Mouse (Mus musculus) liver, embryonic 14.5 days (tissue): ENCODE measurements around the gene Fgfr3. TPM values are rescaled to one million over a fixed set of nuclear protein-coding genes. Genes with fewer than 3 reads are reported as not detected.

Experiments
- ATAC-seq: fragments of 200-750 bp; cut with Nextera tagmentation; 2 replicates; pipeline ENCODE4 v1.8.0; 2017; ENCODE audit warnings: moderate number of reproducible peaks, mild to moderate bottlenecking, moderate library complexity; ENCODE audit not compliant: insufficient read depth
- DNase-seq, 3 experiments: peaks; one replicate each; pipeline ENCODE4 v3.0.0-alpha.2; 2012 to 2013; ENCODE audit warnings: low read depth in 3 of 3, low spot score in 3 of 3
- H3K27ac ChIP-seq: fragments of 300-500 bp; sonication (generic); 2 replicates; pipeline ENCODE4 v1.5.1; 2014; ENCODE audit warnings: moderate library complexity, mild to moderate bottlenecking, control low read depth, inconsistent platforms
- H3K27me3 ChIP-seq: fragments of 300-500 bp; sonication (generic); 2 replicates; pipeline ENCODE4 v1.6.1; 2014; ENCODE audit warnings: mild to moderate bottlenecking, low read length, moderate library complexity; ENCODE audit not compliant: control insufficient read depth, insufficient read depth
- H3K36me3 ChIP-seq: fragments of 300-500 bp; sonication (generic); replicated peaks from 2 replicates; pipeline ENCODE4 v1.6.1; 2014; ENCODE audit warnings: low read depth; ENCODE audit not compliant: control insufficient read depth, insufficient read depth
- H3K4me1 ChIP-seq, 2 experiments: fragments of 200-500 bp in 1 of 2; fragments of 300-500 bp in 1 of 2; sonication (generic) in 1 of 2; replicated peaks; 2 replicates each; pipeline ENCODE4 v1.6.1; 2012 to 2014; ENCODE audit warnings: antibody characterized with exemption in 1 of 2, inconsistent platforms in 1 of 2, low read length in 1 of 2; ENCODE audit not compliant: control insufficient read depth in 2 of 2, insufficient read depth in 2 of 2
- H3K4me2 ChIP-seq: fragments of 300-500 bp; sonication (generic); 2 replicates; pipeline ENCODE4 v1.6.1; 2014; ENCODE audit warnings: low read depth, mild to moderate bottlenecking, control low read depth, moderate library complexity
- H3K4me3 ChIP-seq, 2 experiments: fragments of 200-500 bp in 1 of 2; fragments of 300-500 bp in 1 of 2; sonication (generic) in 1 of 2; 2 replicates each; pipeline ENCODE4 v1.5.1; 2012 to 2014; ENCODE audit warnings: low read depth in 2 of 2, low read length in 2 of 2, mild to moderate bottlenecking in 2 of 2, control low read depth in 1 of 2, inconsistent platforms in 1 of 2, moderate library complexity in 1 of 2; ENCODE audit not compliant: insufficient read depth in 1 of 2
- H3K9ac ChIP-seq: fragments of 300-500 bp; sonication (generic); replicated peaks from 2 replicates; pipeline ENCODE4 v1.6.1; 2014; ENCODE audit warnings: mild to moderate bottlenecking, control low read depth, moderate library complexity
- H3K9me3 ChIP-seq: fragments of 300-500 bp; sonication (generic); 2 replicates; pipeline ENCODE4 v1.6.1; 2016; ENCODE audit warnings: low read length, mixed read lengths; ENCODE audit not compliant: control insufficient read depth
- CTCF ChIP-seq: IDR thresholded peaks from 2 replicates; pipeline ENCODE4 v1.5.1; 2016; ENCODE audit warnings: antibody characterized with exemption, low read depth, control low read depth
- EP300 ChIP-seq: IDR thresholded peaks from 2 replicates; pipeline ENCODE4 v1.6.1; 2016; ENCODE audit warnings: antibody characterized with exemption, low read depth
- WGBS: fragments of 180-500 bp; shearing (Covaris S2); extraction: QIAGEN DNeasy Blood & Tissue Kit; methylation state at CpG from one replicate; pipeline ENCODE4 v1.1.7; 2014; ENCODE audit not compliant: insufficient replicate concordance; 5-methylcytosine and 5-hydroxymethylcytosine counted together
- polyA plus RNA-seq, 2 experiments: library from polyadenylated mRNA; depleted of rRNA in 1 of 2; stranded (reverse) in 1 of 2; unstranded in 1 of 2; fragments of >200 nt; fragmentation: Nextera tagmentation in 1 of 2; extraction: Ambion mirVana in 1 of 2; gene quantifications; 2 replicates each; pipeline versions ENCODE4 v1.2.1 to v1.2.3; 2012 to 2014

Gene Fgfr3
- polyA plus RNA-seq, 2 experiments, result 1.2 to 4.5 TPM

- H3K27ac ChIP-seq, result no peak overlapping the region
- no peaks in the 10 kb centered on the region for H3K9me3 ChIP-seq
- H3K36me3 ChIP-seq, result no peaks in the 10 kb centered on the region
- no peak overlapping the region for H3K9ac ChIP-seq
- ATAC-seq (no peak), DNase-seq (no peak)
- no peak for TF ChIP-seq CTCF
- no peak for TF ChIP-seq EP300
- peaks cover 0 to 19% of the 10 kb centered on the region in 2 experiments; a peak in 1 of 4 replicates for H3K4me1 ChIP-seq
- H3K4me2 ChIP-seq, result no peak overlapping the region
- peaks cover 3% of the 10 kb centered on the region for H3K27me3 ChIP-seq
- no peak overlapping the region for H3K4me3 ChIP-seq
- 56% methylated on average over 14 of the region's 14 CpGs for WGBS
Measured at GRCm38 (mm10) chr5:33688278-33689220, 32.9 kb upstream of the Fgfr3 start.

GRCm38 (mm10) chr5:33689221-33689844 lies 32.1 kb upstream of the Fgfr3 start:
- Histone ChIP-seq H3K4me1 (peaks cover 0 to 19% of the 10 kb centered on the region in 2 experiments; a peak in 1 of 4 replicates), H3K4me2 (no peak overlapping the region), H3K4me3 (no peak overlapping the region), H3K36me3 (no peaks in the 10 kb centered on the region), H3K27ac (no peak overlapping the region), H3K9me3 (no peaks in the 10 kb centered on the region), H3K9ac (no peak overlapping the region), H3K27me3 (peaks cover 6% of the 10 kb centered on the region)
- 69% methylated on average over 20 of the region's 20 CpGs for WGBS
- ATAC-seq, result no peak
- DNase-seq, result no peak
- no peak for TF ChIP-seq CTCF
- TF ChIP-seq EP300, result no peak

GRCm38 (mm10) chr5:33689852-33690645 lies 31.4 kb upstream of the Fgfr3 start:
- DNase-seq (no peak), ATAC-seq (no peak)
- H3K27me3 ChIP-seq, result peaks cover 11% of the 10 kb centered on the region
- H3K36me3 ChIP-seq, result no peaks in the 10 kb centered on the region
- peaks cover 0 to 21% of the 10 kb centered on the region in 2 experiments; a peak in 2 of 4 replicates for H3K4me1 ChIP-seq
- TF ChIP-seq CTCF (no peak), EP300 (no peak)
- no peak overlapping the region for H3K4me3 ChIP-seq
- H3K27ac ChIP-seq, result no peak overlapping the region
- WGBS, result 78% methylated on average over 11 of the region's 11 CpGs
- H3K4me2 ChIP-seq, result no peak overlapping the region
- no peak overlapping the region for H3K9ac ChIP-seq
- no peaks in the 10 kb centered on the region for H3K9me3 ChIP-seq

- no peak overlapping the region for H3K27ac ChIP-seq
- H3K9me3 ChIP-seq, result no peaks in the 10 kb centered on the region
- DNase-seq (no peak), ATAC-seq (no peak)
- 13% methylated on average over 24 of the region's 24 CpGs for WGBS
- no peak overlapping the region for H3K4me3 ChIP-seq
- no peak overlapping the region for H3K4me2 ChIP-seq
- peaks cover 0 to 14% of the 10 kb centered on the region in 2 experiments; a peak in 2 of 4 replicates for H3K4me1 ChIP-seq
- TF ChIP-seq CTCF (no peak), EP300 (no peak)
- H3K27me3 ChIP-seq, result peaks cover 28% of the 10 kb centered on the region
- no peak overlapping the region for H3K9ac ChIP-seq
- no peaks in the 10 kb centered on the region for H3K36me3 ChIP-seq
Measured at GRCm38 (mm10) chr5:33692393-33692792, 29.1 kb upstream of the Fgfr3 start.
